Mouse (Mus musculus): ENCODE data around the gene Kansl1l. TPM values are rescaled to one million over a fixed set of nuclear protein-coding genes. Genes with fewer than 3 reads are reported as not detected.

The Kansl1l gene
- polyA plus RNA-seq (2015; fragmentation: Nextera tagmentation; extraction: Ambion mirVana), result 16.4 and 19.8 TPM in 2 replicates

DNA sequence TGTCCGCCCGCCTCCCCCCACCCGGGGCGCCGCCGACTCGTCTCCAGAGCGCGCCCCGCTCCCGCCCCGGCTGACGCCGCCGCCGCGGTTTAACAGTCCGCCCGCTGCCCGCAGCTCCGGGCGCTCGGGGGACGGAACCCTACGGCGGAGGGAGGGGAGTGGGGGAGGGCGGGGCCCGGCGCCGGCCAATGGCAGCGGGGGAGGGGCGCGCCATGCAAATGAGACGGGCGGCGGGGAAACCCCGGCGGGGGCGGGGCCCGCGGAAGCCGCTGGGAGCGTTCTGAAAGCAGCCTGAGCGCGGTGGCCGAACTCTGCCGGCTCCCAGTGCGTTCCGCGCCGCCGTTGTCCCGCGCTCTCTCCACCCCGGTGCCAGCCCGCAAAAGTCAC is at the start of gene Kansl1l:
Kansl1l (minus strand) TSS at position 110 of the 387 bp plus-strand sequence.
- H3K4me2 ChIP-seq, result peak within 1 kb of the TSS; percentile 76
- 1% methylated on average over 34 of the region's 56 CpGs for WGBS
- no peaks in the 10 kb centered on the region for H3K9me3 ChIP-seq
- H3K4me3 ChIP-seq, result peak within 1 kb of the TSS; percentile 76
- H3K4me1 ChIP-seq (replicated peaks), result peaks cover 28% of the 10 kb centered on the region
- H3K27ac ChIP-seq, result peak within 1 kb of the TSS; percentile 100
- peak; percentile 88 for ATAC-seq (ENCODE audit: low FRiP score)
- no peaks in the 10 kb centered on the region; the same call in 1 of the 2 replicates for H3K27me3 ChIP-seq
- H3K9ac ChIP-seq, result peak within 1 kb of the TSS; percentile 96
- no peaks in the 10 kb centered on the region for H3K36me3 ChIP-seq

DNA sequence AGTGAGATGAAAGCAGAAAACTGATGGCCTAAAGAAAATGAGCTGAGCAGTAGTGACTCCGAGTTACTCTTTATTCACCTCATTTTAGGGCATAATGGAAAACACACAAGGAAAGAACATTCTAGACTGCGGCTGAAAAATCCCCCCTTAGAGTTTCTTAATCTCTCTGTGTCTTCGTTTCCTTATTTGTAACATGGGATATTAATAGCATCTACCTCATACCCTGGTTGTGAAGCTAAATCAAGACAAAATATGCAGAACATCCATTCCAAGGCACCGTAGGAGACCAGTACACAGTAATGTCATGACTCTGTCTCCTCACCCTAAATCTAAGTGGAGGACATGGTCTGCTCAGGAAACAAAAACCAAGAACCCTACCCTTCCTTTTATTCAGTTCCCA is 48.3 kb upstream of the Kansl1l start:
- no peak for ATAC-seq (ENCODE audit: low FRiP score)
- no peak overlapping the region for H3K9ac ChIP-seq
- no peak overlapping the region for H3K4me3 ChIP-seq
- H3K27ac ChIP-seq, result no peak overlapping the region
- H3K9me3 ChIP-seq, result no peaks in the 10 kb centered on the region
- H3K4me1 ChIP-seq (replicated peaks), result peaks cover 6% of the 10 kb centered on the region
- H3K4me2 ChIP-seq, result no peak overlapping the region
- 0 out of 2 replicates have a peak, but pooled peaks cover 2% of the 10 kb centered on the region for H3K27me3 ChIP-seq
- H3K36me3 ChIP-seq, result no peaks in the 10 kb centered on the region
- 88% methylated on average over 4 of the region's 4 CpGs for WGBS

DNA sequence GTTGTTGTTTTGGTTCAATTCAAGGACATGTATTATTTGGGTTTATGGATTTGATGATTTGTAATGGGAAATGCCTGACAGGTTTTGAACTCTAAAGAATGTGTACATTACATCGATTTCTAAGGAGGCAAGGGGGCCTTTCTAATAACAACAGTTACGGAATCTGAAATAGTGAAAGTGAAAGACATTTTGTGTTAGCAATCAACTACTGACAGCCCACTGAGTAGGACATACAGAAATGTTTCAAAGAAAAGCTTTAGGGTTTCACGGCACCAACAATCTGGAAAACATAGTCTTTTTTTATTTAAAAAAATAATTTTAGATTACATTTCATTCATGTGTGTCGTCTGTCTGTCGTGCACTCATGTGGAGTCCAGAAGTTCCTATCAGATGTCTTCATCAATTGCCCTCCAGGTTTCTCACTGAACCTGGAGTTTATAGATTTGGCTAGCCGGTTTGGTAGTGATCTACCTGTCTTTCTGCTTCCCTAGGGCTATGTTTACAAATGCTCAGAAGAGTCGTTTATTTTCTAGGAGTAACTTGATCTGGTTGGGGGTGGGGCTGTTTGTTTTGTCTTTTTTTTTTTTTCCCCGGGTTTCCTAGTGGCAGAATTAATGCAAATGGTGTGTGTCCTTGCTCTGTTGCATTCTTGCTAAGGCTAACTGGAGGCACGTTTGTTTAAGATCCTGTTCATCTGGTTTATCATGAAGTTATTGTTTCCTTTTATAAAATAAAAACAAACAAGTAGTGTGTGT is 46.6 kb upstream of the Kansl1l start:
- ATAC-seq (ENCODE audit: low FRiP score), result no peak
- WGBS, result 20% methylated on average over 9 of the region's 9 CpGs
- Histone ChIP-seq H3K4me2 (peak overlapping the region; percentile 79), H3K27me3 (0 out of 2 replicates have a peak, but pooled peaks cover 2% of the 10 kb centered on the region), H3K4me3 (peak overlapping the region; percentile 82), H3K36me3 (no peaks in the 10 kb centered on the region), H3K27ac (no peak overlapping the region), H3K9me3 (peaks cover 3% of the 10 kb centered on the region; the same call in 1 of the 2 replicates), H3K9ac (no peak overlapping the region), H3K4me1 (replicated peaks) (peaks cover 6% of the 10 kb centered on the region)

DNA sequence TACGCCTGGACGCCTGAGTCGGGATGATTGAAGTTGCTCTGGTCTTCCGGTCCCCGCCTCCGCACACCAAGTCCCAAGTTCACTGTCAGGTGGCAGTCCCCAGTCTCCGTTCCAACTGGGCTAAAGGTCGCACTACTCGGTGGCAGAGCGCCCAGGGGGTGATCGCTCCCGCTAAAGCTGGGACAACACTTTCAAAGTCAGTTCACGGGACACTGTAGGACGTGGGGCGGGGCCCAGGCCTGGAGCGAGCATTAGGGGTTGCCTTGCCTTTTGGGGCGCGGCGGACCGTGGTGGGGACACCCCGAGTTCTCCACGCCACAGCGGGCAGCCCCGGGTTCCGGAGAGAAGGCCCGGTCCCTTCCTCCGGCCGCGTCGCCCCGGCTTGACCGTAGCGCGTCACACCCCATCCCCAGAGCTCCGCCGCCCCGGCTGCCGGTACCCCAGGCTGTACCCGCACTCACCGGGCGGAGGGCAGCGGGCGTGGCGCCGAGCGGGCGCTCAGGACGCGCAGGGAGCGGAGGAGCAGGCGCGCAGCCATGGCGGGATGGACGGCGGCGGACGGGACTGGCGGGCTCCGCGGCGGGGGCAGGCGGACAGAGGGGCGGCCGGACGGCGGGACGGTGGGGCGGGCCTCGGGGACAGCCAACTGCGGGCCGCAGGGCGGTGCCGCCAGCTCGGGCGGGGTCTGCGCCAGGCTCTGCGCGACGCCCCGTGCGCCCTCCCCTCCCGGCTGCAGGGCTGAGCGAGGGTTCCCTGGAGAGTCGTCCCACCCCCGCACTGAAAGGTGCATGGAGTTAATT is 45.5 kb upstream of the Kansl1l start, which contains the start of gene Acadl:
Acadl (minus strand) TSS at position 566 of the 800 bp plus-strand sequence.
- Histone ChIP-seq H3K9me3 (peaks cover 3% of the 10 kb centered on the region; the same call in 1 of the 2 replicates), H3K27ac (peak within 1 kb of the TSS; percentile 71), H3K4me3 (peak within 1 kb of the TSS; percentile 82), H3K27me3 (0 out of 2 replicates have a peak, but pooled peaks cover 2% of the 10 kb centered on the region), H3K4me2 (peak within 1 kb of the TSS; percentile 79), H3K9ac (peak within 1 kb of the TSS; percentile 80), H3K36me3 (no peaks in the 10 kb centered on the region), H3K4me1 (replicated peaks) (peaks cover 6% of the 10 kb centered on the region)
- ATAC-seq (ENCODE audit: low FRiP score), result peak; percentile 88
- WGBS, result under 1% methylated on average over 64 of the region's 85 CpGs

DNA sequence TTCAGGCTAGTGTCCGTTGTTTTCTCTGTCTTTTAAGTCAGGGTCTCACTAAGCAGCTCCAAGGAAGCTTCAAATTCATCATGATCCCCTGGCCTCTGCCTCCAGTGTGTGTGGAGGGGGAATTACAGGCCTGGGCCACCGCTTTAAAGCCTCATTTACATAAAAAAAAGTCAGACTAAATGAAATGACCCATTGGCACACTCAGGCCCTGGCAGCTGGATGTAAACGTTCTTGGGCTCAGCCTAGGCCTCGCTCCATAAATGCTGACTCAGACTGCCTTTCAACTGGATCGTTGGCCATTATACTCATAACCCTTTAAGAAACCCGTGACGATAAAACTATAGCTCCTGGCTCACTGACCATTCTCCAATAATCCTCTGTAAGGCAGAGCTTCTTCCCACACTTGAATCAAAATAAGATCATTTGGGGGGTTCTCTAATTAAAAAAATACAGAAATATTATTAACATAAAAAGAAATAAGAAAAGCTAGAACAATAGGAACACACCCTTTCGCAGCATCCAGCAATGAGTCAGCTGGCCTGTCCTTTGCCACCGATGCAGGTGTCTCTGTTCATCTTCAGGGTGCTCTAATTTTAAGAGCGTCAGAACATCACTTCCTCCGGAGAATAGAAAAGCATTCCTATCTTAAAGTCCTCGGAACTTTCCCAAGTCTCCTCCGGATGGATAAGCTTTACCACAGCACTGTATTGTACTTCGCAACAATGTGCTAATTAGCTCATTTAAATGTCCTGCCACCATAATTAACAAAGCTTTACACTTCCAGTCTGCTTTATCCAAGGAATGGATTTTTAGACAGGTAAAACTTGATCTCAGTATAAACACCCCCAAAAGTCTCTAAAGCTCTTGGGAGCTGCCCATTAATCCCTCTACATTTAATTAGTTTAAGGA is 44.7 kb upstream of the Kansl1l start:
- WGBS, result 14% methylated on average over 14 of the region's 14 CpGs
- peaks cover 6% of the 10 kb centered on the region for H3K4me1 ChIP-seq (replicated peaks)
- H3K36me3 ChIP-seq, result peaks cover 2% of the 10 kb centered on the region; the same call in 1 of the 2 replicates
- H3K4me3 ChIP-seq, result peak overlapping the region; percentile 82
- peaks cover 3% of the 10 kb centered on the region; the same call in 1 of the 2 replicates for H3K9me3 ChIP-seq
- peak overlapping the region; percentile 79 for H3K4me2 ChIP-seq
- H3K27ac ChIP-seq, result no peak overlapping the region
- ATAC-seq (ENCODE audit: low FRiP score), result peak; percentile 20; the same call in 1 of the 2 replicates
- peak overlapping the region; percentile 80 for H3K9ac ChIP-seq
- 0 out of 2 replicates have a peak, but pooled peaks cover 2% of the 10 kb centered on the region for H3K27me3 ChIP-seq

DNA sequence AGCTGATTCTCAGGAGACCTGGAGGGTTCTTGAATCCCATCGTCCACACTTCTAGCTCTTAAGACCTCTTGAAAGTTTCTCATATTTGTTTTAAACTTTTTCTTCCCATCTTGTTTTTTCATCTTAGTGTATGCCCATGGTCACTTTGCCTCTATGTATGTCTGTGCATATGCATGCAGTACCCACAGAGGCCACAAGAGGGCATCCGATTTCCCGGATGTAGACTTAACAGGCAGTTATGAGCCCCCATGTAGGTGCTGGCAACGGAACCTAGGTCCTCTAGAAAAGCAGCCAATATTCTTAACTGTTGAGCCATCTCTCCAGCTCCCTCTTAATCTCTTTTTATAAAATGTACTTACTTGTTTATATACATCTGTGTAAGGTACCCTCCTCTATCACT is 30.1 kb upstream of the Kansl1l start:
- 96% methylated on average over 4 of the region's 4 CpGs for WGBS
- no peak overlapping the region for H3K4me3 ChIP-seq
- ATAC-seq (ENCODE audit: low FRiP score), result no peak

DNA sequence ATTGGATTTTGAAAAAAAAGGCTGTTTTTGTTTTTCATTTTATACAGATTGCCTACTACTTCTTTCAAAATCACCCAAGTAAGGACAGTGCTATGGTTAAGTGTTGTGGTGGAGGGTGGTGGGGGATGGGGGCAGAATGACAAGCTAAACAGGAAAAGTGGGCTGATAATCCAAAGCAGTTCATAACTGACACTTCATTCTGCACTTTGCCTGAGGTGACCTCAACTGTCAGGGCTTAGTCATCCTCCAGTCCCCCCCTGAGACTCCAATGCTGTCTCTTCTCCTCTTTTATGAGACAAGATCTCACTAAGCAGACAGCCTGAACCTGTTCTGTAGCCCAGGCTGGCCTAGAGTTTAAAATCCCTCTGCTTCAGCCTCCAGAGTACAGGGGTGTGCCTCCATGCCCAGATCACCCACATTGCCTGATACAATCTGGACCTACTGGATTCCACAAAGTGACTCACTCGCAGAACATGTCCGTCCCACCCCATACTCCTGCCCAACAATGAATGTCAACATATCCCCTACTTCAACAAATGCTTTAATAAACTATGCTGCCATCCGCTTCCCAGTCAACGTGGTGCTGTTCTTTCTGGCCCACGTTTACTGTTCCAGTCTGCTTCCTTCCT is 28.4 kb upstream of the Kansl1l start:
- H3K27ac ChIP-seq, result no peak overlapping the region
- H3K9ac ChIP-seq, result no peak overlapping the region
- no peak overlapping the region for H3K4me3 ChIP-seq
- H3K4me1 ChIP-seq (replicated peaks), result no peaks in the 10 kb centered on the region
- ATAC-seq (ENCODE audit: low FRiP score), result no peak
- 93% methylated on average over 5 of the region's 5 CpGs for WGBS
- no peak overlapping the region for H3K4me2 ChIP-seq
- peaks cover 27% of the 10 kb centered on the region for H3K36me3 ChIP-seq
- H3K27me3 ChIP-seq, result no peaks in the 10 kb centered on the region
- peaks cover 6% of the 10 kb centered on the region; the same call in 1 of the 2 replicates for H3K9me3 ChIP-seq

More for the DNA sequence above, 30.1 kb upstream of the Kansl1l start:
- Histone ChIP-seq H3K9me3 (peaks cover 6% of the 10 kb centered on the region; the same call in 1 of the 2 replicates), H3K27me3 (no peaks in the 10 kb centered on the region), H3K9ac (no peak overlapping the region), H3K4me1 (replicated peaks) (no peaks in the 10 kb centered on the region), H3K27ac (no peak overlapping the region), H3K4me2 (no peak overlapping the region), H3K36me3 (peaks cover 27% of the 10 kb centered on the region)

DNA sequence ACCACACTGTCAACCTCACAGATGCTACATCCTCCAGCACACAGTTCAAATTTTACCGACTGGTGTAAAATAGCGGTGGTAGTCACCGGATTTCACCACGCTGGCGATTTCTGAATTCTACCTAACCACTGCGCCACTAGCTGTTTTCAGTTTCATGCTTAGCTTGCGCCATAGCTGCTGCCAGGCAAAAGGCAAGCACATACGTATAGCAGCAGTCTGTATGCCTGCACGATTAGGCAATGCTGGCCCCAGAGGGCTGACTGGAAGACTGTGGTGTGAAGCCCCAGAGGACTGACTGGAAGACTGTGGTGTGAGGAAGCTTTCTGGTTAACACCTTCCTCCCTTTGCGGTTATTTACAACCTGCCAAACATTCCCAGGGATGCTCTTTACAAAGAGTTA is 24.6 kb upstream of the Kansl1l start:
- Histone ChIP-seq H3K27me3 (no peaks in the 10 kb centered on the region), H3K27ac (no peak overlapping the region), H3K9me3 (no peaks in the 10 kb centered on the region), H3K4me2 (no peak overlapping the region), H3K4me1 (replicated peaks) (no peaks in the 10 kb centered on the region), H3K36me3 (peaks cover 14% of the 10 kb centered on the region; the same call in 1 of the 2 replicates), H3K9ac (no peak overlapping the region), H3K4me3 (no peak overlapping the region)
- no peak for ATAC-seq (ENCODE audit: low FRiP score)
- 82% methylated on average over 10 of the region's 10 CpGs for WGBS

DNA sequence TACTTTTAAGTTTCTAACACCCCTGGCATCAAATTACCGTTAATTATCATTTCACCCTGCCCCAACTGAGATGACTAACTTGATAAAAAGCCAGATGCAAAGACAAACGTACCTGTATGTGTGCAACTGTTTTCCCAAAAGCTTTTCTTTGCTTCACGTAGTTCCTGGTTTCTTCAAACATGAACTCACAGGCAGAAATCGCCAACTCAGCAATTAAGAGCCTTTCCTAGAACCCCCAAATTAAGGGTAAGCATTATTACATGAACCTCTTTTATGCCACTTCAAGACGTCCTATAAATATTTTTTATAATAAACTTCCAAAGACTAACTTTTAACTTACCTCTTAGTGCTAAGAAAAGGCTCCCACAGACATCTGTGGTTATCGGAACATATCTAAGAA is 24.1 kb upstream of the Kansl1l start:
- no peak overlapping the region for H3K4me3 ChIP-seq
- 91% methylated on average over 6 of the region's 6 CpGs for WGBS
- ATAC-seq (ENCODE audit: low FRiP score), result no peak
- H3K4me1 ChIP-seq (replicated peaks), result no peaks in the 10 kb centered on the region
- no peaks in the 10 kb centered on the region for H3K9me3 ChIP-seq
- H3K27me3 ChIP-seq, result no peaks in the 10 kb centered on the region
- H3K36me3 ChIP-seq, result peaks cover 14% of the 10 kb centered on the region; the same call in 1 of the 2 replicates
- H3K4me2 ChIP-seq, result no peak overlapping the region
- no peak overlapping the region for H3K27ac ChIP-seq
- H3K9ac ChIP-seq, result no peak overlapping the region

DNA sequence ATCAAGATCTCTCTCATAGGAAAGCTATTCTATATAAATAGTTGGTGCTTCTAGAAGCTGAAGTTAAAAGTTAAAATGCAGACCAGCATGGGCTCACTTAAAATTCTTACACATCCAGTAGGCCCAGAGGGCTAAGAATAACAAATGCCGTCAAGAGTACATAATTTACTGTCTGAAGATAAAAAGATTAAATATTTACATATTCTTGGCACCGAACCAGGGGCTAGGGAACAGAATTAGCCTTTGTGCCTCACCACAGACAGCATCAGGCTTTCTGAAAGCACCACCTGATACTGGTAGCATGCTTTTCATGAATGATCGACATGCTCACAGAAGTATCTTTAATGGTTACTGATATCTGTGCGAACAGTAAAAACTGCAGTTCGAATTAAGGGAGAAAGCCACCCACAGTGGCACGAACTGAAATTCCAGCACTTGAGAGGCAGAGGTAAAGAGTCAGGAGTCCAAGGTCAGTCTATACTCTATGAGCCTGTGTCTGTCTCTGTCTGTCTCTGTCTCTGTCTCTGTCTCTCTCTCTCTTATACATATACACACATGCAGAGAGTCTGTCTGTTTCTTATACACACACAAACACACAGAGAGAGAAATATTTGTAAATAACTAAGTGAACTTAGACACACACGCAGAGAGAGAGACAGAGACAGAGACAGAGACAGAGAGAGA is 22.5 kb upstream of the Kansl1l start:
- Histone ChIP-seq H3K27me3 (no peaks in the 10 kb centered on the region), H3K9ac (no peak overlapping the region), H3K36me3 (peaks cover 11% of the 10 kb centered on the region; the same call in 1 of the 2 replicates), H3K4me1 (replicated peaks) (no peaks in the 10 kb centered on the region), H3K4me3 (no peak overlapping the region), H3K27ac (no peak overlapping the region), H3K4me2 (no peak overlapping the region), H3K9me3 (no peaks in the 10 kb centered on the region)
- WGBS, result 79% methylated on average over 7 of the region's 7 CpGs
- ATAC-seq (ENCODE audit: low FRiP score), result no peak

DNA sequence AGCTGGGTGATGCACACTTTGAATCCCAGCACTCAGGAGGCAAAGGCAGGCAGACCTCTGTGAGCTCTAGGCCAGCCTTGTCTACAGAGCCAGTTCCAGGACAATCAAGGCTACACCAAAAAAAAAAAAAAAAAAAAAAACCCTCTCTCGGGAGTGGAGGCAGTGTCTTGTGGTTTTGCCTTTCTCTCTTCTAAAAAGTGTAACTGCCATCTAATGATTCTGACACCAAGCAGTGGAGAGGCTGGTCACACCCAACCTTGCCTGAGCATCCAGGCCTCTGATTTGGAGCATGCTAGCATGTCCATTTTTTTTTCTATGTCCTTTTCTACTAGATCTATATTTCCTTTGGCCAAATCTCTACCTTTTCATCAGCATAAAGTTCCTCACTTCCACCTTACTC is 21.8 kb upstream of the Kansl1l start:
- Histone ChIP-seq H3K9me3 (no peaks in the 10 kb centered on the region), H3K27ac (no peak overlapping the region), H3K27me3 (no peaks in the 10 kb centered on the region), H3K9ac (no peak overlapping the region), H3K4me1 (replicated peaks) (no peaks in the 10 kb centered on the region), H3K36me3 (peaks cover 10% of the 10 kb centered on the region; the same call in 1 of the 2 replicates), H3K4me3 (no peak overlapping the region), H3K4me2 (no peak overlapping the region)
- 70% methylated on average over 1 of the region's 1 CpGs for WGBS
- no peak for ATAC-seq (ENCODE audit: low FRiP score)
